Mouse (Mus musculus) C2C12 (cell line): ENCODE results near the gene Tcf7l1. TPM values are rescaled to one million over a fixed set of nuclear protein-coding genes. Genes with fewer than 3 reads are reported as not detected.
A peak's percentile ranks its signal among the peaks of the same experiment; 100 is the strongest.

Source experiments
- H3K27me3 ChIP-seq: one replicate; pipeline ENCODE4 v1.6.1; 2011; ENCODE audit not compliant: control insufficient read depth, insufficient read depth, insufficient read length
- H3K36me3 ChIP-seq: one replicate; pipeline ENCODE4 v1.6.1; 2011; ENCODE audit not compliant: control insufficient read depth, insufficient read depth
- H3K4me3 ChIP-seq: one replicate; pipeline ENCODE4 v1.5.1; 2011; ENCODE audit warnings: mild to moderate bottlenecking, control low read depth; ENCODE audit not compliant: poor library complexity, insufficient read depth, severe bottlenecking
- H3K79me2 ChIP-seq: one replicate; pipeline ENCODE4 v1.6.1; 2011; ENCODE audit not compliant: control insufficient read depth, insufficient read depth
- H3K79me3 ChIP-seq: one replicate; pipeline ENCODE4 v1.6.1; 2011; ENCODE audit warnings: low read depth, control low read depth
- H3ac ChIP-seq: one replicate; pipeline ENCODE3; 2011; ENCODE audit warnings: low read depth; ENCODE audit not compliant: control insufficient read depth, insufficient read length
- CEBPB ChIP-seq: IDR thresholded peaks from one replicate; pipeline ENCODE4 v1.6.1; 2011; ENCODE audit warnings: low read depth, mild to moderate bottlenecking, control low read depth, moderate library complexity
- CTCF ChIP-seq: IDR thresholded peaks from one replicate; pipeline ENCODE4 v1.5.1; 2011; ENCODE audit not compliant: control insufficient read depth, insufficient read depth, insufficient read length
- FOSL1 ChIP-seq: IDR thresholded peaks from one replicate; pipeline ENCODE4 v1.8.0; 2011; ENCODE audit warnings: mild to moderate bottlenecking, low read length; ENCODE audit not compliant: poor library complexity, insufficient read depth, severe bottlenecking
- MAX ChIP-seq: IDR thresholded peaks from one replicate; pipeline ENCODE4 v1.6.1; 2011; ENCODE audit warnings: mild to moderate bottlenecking, control low read depth
- MYOD1 ChIP-seq: IDR thresholded peaks from one replicate; pipeline ENCODE4 v1.6.1; 2011; ENCODE audit warnings: low read depth; ENCODE audit not compliant: control insufficient read depth, insufficient read length
- MYOG ChIP-seq: IDR thresholded peaks from one replicate; pipeline ENCODE4 v1.6.1; 2011; ENCODE audit not compliant: control insufficient read depth, insufficient read length; ENCODE audit errors: extremely low read depth
- USF1 ChIP-seq: IDR thresholded peaks from one replicate; pipeline ENCODE4 v1.6.1; 2011; ENCODE audit warnings: low read depth, mild to moderate bottlenecking, control low read depth, moderate library complexity
- polyA plus RNA-seq: library from polyadenylated mRNA; unstranded; fragments of >200 nt; fragmentation: generic; extraction: Trizol; gene quantifications from one replicate; pipeline ENCODE4 v1.2.1, GENCODE M21; 2012; ENCODE audit warnings: missing spikeins

The Tcf7l1 gene
- polyA plus RNA-seq, 1 experiment: 18.3 TPM

- H3K27me3 ChIP-seq: no peaks in the 10 kb centered on the region
- peaks cover 65% of the 10 kb centered on the region for H3K36me3 ChIP-seq
- no peak overlapping the region for H3ac ChIP-seq
- H3K79me2 ChIP-seq: no peaks in the 10 kb centered on the region
- H3K79me3 ChIP-seq: no peaks in the 10 kb centered on the region
- no peak overlapping the region for H3K4me3 ChIP-seq
- TF ChIP-seq USF1: no peak
- TF ChIP-seq MYOG: no peak
- TF ChIP-seq CTCF: no peak
- TF ChIP-seq MYOD1: no peak
- TF ChIP-seq CEBPB: no peak
- no peak for TF ChIP-seq FOSL1
- TF ChIP-seq MAX: no peak
Observed at GRCm38 (mm10) chr6:72607060-72607459, 182.0 kb downstream of the Tcf7l1 start.

- Histone ChIP-seq H3K27me3 (no peaks in the 10 kb centered on the region), H3ac (no peak overlapping the region), H3K79me2 (no peaks in the 10 kb centered on the region), H3K79me3 (no peaks in the 10 kb centered on the region), H3K4me3 (no peak overlapping the region), H3K36me3 (peaks cover 40% of the 10 kb centered on the region)
- TF ChIP-seq CTCF (no peak), CEBPB (no peak), MAX (no peak), MYOG (no peak), MYOD1 (no peak), USF1 (no peak), FOSL1 (no peak)
Observed at GRCm38 (mm10) chr6:72604066-72604465, 185.0 kb downstream of the Tcf7l1 start.

GRCm38 (mm10) chr6:72601732-72602131, 187.3 kb downstream of the Tcf7l1 start:
- Histone ChIP-seq H3K79me3 (no peaks in the 10 kb centered on the region), H3K4me3 (no peak overlapping the region), H3K79me2 (no peaks in the 10 kb centered on the region), H3K36me3 (peaks cover 17% of the 10 kb centered on the region), H3ac (no peak overlapping the region), H3K27me3 (no peaks in the 10 kb centered on the region)
- TF ChIP-seq CTCF: peak; percentile 70
- TF ChIP-seq MYOD1: no peak

GRCm38 (mm10) chr6:72600771-72601170, 188.3 kb downstream of the Tcf7l1 start:
- TF ChIP-seq MYOG (no peak), CEBPB (no peak), MAX (no peak), CTCF (no peak), USF1 (no peak), MYOD1 (no peak), FOSL1 (no peak)
- Histone ChIP-seq H3K4me3 (no peak overlapping the region), H3ac (no peak overlapping the region), H3K79me2 (no peaks in the 10 kb centered on the region), H3K36me3 (peaks cover 8% of the 10 kb centered on the region), H3K79me3 (no peaks in the 10 kb centered on the region), H3K27me3 (no peaks in the 10 kb centered on the region)

- no peaks in the 10 kb centered on the region for H3K79me3 ChIP-seq
- H3K79me2 ChIP-seq: no peaks in the 10 kb centered on the region
- peaks cover 5% of the 10 kb centered on the region for H3K36me3 ChIP-seq
- no peak for TF ChIP-seq CEBPB
- no peak for TF ChIP-seq MYOG
- TF ChIP-seq USF1: no peak
- TF ChIP-seq MYOD1: no peak
- TF ChIP-seq CTCF: no peak
- TF ChIP-seq FOSL1: no peak
- TF ChIP-seq MAX: no peak
- H3K4me3 ChIP-seq: no peak overlapping the region
- no peaks in the 10 kb centered on the region for H3K27me3 ChIP-seq
- H3ac ChIP-seq: no peak overlapping the region
Observed at GRCm38 (mm10) chr6:72600216-72600615, 188.8 kb downstream of the Tcf7l1 start.

GRCm38 (mm10) chr6:72598791-72599557, 190.1 kb downstream of the Tcf7l1 start:
- Histone ChIP-seq H3K27me3 (no peaks in the 10 kb centered on the region), H3K79me2 (no peaks in the 10 kb centered on the region)
- TF ChIP-seq FOSL1 (no peak), MYOG (no peak), CTCF (no peak), CEBPB (no peak), MAX (no peak)

More at GRCm38 (mm10) chr6:72598791-72599557, 190.1 kb downstream of the Tcf7l1 start:
- Histone ChIP-seq H3K4me3 (peak overlapping the region; percentile 51), H3K79me3 (no peaks in the 10 kb centered on the region), H3ac (peak overlapping the region; percentile 38), H3K36me3 (no peaks in the 10 kb centered on the region)
